Mouse (Mus musculus): ENCODE measurements around the gene Slc22a27. TPM values are rescaled to one million over a fixed set of nuclear protein-coding genes. Genes with fewer than 3 reads are reported as not detected.
"Not testable (repeated sequence)": the region's sequence is repeated elsewhere in the genome, so short reads cannot be mapped to it uniquely, and the experiment has no call there.

Gene Slc22a27
- not detected in 2 replicates for polyA plus RNA-seq (2012; rRNA removed)

- not testable (repeated sequence) for H3K4me3 ChIP-seq (replicated peaks; ENCODE audit: extremely low read depth, low read depth, low read length); H3K4me1 ChIP-seq (ENCODE audit: control insufficient read depth, insufficient read depth, low read length); DNase-seq
- WGBS = 63% methylated on average over 5 of the region's 5 CpGs
Measured at GRCm38 (mm10) chr19:7965927-7966326, at the start of gene Slc22a27. Gene Slc22a27, minus strand, starts transcription at chr19:7966027.

DNA sequence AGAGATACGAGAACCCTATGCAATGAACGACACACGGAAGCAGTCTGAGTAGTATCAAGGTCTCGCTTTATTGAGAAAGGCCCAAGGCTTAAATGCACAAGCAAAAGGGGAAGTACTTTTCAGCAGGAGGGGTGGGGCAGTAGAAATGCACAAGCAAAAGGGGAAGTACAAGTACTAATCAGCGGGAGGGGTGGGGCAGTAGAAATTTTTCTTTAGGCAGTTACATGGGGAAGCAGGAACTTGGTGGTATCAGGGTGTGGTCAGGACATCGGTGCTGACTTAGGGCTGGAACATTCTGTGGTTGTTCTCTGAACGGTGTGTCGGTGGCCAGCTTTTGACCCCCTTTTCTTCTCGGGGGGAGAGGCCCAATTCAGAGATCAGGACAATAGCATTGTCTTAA lies 45.8 kb upstream of the Slc22a27 start:
- not testable (repeated sequence) for H3K4me1 ChIP-seq (ENCODE audit: control insufficient read depth, insufficient read depth, low read length); H3K4me3 ChIP-seq (replicated peaks; ENCODE audit: extremely low read depth, low read depth, low read length); DNase-seq
- 87% methylated on average over 9 of the region's 9 CpGs for WGBS

DNA sequence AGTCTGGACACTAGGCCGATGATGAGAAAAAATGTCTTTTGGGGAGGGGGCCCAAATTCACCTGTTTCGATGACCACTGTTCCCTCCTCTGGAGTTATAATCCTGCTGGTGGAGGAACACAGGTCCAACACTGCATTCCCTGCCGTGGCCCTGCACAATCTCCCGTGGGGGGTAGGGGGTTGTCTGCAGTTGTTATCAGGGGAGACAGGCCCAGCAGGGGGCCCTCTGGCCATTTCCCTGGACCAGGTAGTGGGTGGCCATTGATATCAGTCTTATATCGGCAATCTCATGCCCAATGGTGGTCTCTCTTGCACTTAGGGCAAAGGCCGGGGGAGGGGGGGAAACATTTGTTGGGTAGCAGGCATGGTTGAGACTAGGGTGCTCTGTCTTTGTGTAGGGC lies 43.3 kb upstream of the Slc22a27 start:
- not testable (repeated sequence) for DNase-seq; H3K4me3 ChIP-seq (replicated peaks; ENCODE audit: extremely low read depth, low read depth, low read length); H3K4me1 ChIP-seq (ENCODE audit: control insufficient read depth, insufficient read depth, low read length)
- WGBS = 91% methylated on average over 6 of the region's 6 CpGs

DNA sequence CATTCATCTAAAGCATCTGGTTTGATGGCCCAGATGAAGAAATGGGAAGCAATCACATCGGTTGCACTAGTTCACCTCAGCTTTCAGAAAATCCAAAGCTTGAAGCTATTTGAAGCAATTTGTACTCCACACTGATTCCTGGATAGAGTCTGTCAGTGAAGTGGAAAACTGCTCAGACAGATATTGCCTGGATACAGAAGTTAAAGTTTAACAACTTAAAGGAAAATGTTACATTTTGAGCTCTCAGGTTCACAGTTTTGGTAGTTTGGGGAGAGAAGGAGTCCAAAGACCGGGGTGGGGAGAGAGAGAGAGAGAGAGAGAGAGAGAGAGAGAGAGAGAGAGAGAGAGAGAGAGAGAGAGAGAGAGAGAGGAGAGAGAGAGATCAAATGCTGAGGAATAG lies 2.9 kb upstream of the Slc22a27 start:
- no peaks in the 10 kb centered on the region for H3K4me1 ChIP-seq (ENCODE audit: control insufficient read depth, insufficient read depth, low read length)
- no peak overlapping the region for H3K4me3 ChIP-seq (replicated peaks; ENCODE audit: extremely low read depth, low read depth, low read length)
- no peak for DNase-seq
- WGBS = 68% methylated on average over 2 of the region's 2 CpGs
- TF ChIP-seq POLR2A (IDR thresholded peaks at IDR 0.05; ENCODE audit: borderline replicate concordance, extremely low read depth, low read depth, low read length) (no peak), CTCF (IDR thresholded peaks at IDR 0.05; ENCODE audit: insufficient read depth, low read length) (no peak)

GRCm38 (mm10) chr19:7966550-7966949 lies 723 bp upstream of the Slc22a27 start:
- H3K4me1 ChIP-seq (ENCODE audit: control insufficient read depth, insufficient read depth, low read length); DNase-seq; H3K4me3 ChIP-seq (replicated peaks; ENCODE audit: extremely low read depth, low read depth, low read length): not testable (repeated sequence)
- 53% methylated on average over 1 of the region's 1 CpGs for WGBS

- WGBS = 89% methylated on average over 18 of the region's 18 CpGs
- DNase-seq; H3K4me1 ChIP-seq (ENCODE audit: control insufficient read depth, insufficient read depth, low read length); H3K4me3 ChIP-seq (replicated peaks; ENCODE audit: extremely low read depth, low read depth, low read length): not testable (repeated sequence)
Measured at GRCm38 (mm10) chr19:7939391-7939790, 26.4 kb downstream of the Slc22a27 start.

GRCm38 (mm10) chr19:7876626-7877025 lies 89.2 kb downstream of the Slc22a27 start:
- Histone ChIP-seq H3K4me1 (ENCODE audit: control insufficient read depth, insufficient read depth, low read length) (no peaks in the 10 kb centered on the region), H3K4me3 (replicated peaks; ENCODE audit: extremely low read depth, low read depth, low read length) (no peak overlapping the region)
- TF ChIP-seq CTCF (IDR thresholded peaks at IDR 0.05; ENCODE audit: insufficient read depth, low read length) = no peak
- no peak for TF ChIP-seq POLR2A (IDR thresholded peaks at IDR 0.05; ENCODE audit: borderline replicate concordance, extremely low read depth, low read depth, low read length)
- no peak for DNase-seq
- WGBS = 71% methylated on average over 1 of the region's 1 CpGs

GRCm38 (mm10) chr19:7829851-7830250 lies 136.0 kb downstream of the Slc22a27 start:
- 46% methylated on average over 2 of the region's 2 CpGs for WGBS
- DNase-seq = no peak
- no peak overlapping the region for H3K4me3 ChIP-seq (replicated peaks; ENCODE audit: extremely low read depth, low read depth, low read length)
- no peak for TF ChIP-seq CTCF (IDR thresholded peaks at IDR 0.05; ENCODE audit: insufficient read depth, low read length)
- no peak for TF ChIP-seq POLR2A (IDR thresholded peaks at IDR 0.05; ENCODE audit: borderline replicate concordance, extremely low read depth, low read depth, low read length)
- no peaks in the 10 kb centered on the region for H3K4me1 ChIP-seq (ENCODE audit: control insufficient read depth, insufficient read depth, low read length)

Other genes with a start within 250 kb of the Slc22a27 start
- gene Slc22a26, start 163.4 kb downstream of the Slc22a27 start, polyA plus RNA-seq (2012; rRNA removed) = not detected in 2 replicates
- not detected in 2 replicates for gene Slc22a28, start 166.0 kb upstream of the Slc22a27 start, polyA plus RNA-seq (2012; rRNA removed)